Mouse (Mus musculus) gastrocnemius, postnatal 10 days (tissue): ENCODE measurements around the gene Ptk6. TPM values are rescaled to one million over a fixed set of nuclear protein-coding genes. Genes with fewer than 3 reads are reported as not detected.

Source experiments
- DNase-seq: peaks from one replicate; pipeline ENCODE4 v3.0.0; 2021; ENCODE audit warnings: mixed read lengths
- total RNA-seq, 2 experiments: library from RNA; stranded (reverse); gene quantifications; 2 replicates each; pipeline ENCODE4 v1.2.3; 2021

Ptk6 gene
- total RNA-seq, 2 experiments from 2014 or later, result not detected

GRCm38 (mm10) chr2:181159091-181159514 is 43.5 kb downstream of the Ptk6 start:
- DNase-seq, result peak; percentile 57

- DNase-seq, result no peak
Measured at GRCm38 (mm10) chr2:181158471-181158870, 44.1 kb downstream of the Ptk6 start.

GRCm38 (mm10) chr2:181157716-181158302 is 44.8 kb downstream of the Ptk6 start:
- no peak for DNase-seq

GRCm38 (mm10) chr2:181157180-181157579 is 45.4 kb downstream of the Ptk6 start:
- DNase-seq, result no peak

- peak; percentile 51 for DNase-seq
Measured at GRCm38 (mm10) chr2:181156248-181157121, 46.1 kb downstream of the Ptk6 start, which contains the start of gene Eef1a2. Gene Eef1a2 (minus strand): TSS chr2:181157014.

GRCm38 (mm10) chr2:181155801-181156200 is 46.8 kb downstream of the Ptk6 start:
- DNase-seq, result peak; percentile 48

GRCm38 (mm10) chr2:181154831-181155415 is 47.7 kb downstream of the Ptk6 start:
- no peak for DNase-seq

GRCm38 (mm10) chr2:181154361-181154760 is 48.2 kb downstream of the Ptk6 start:
- DNase-seq, result no peak

- DNase-seq, result no peak
Measured at GRCm38 (mm10) chr2:181153837-181154236, 48.8 kb downstream of the Ptk6 start.

- DNase-seq, result no peak
Measured at GRCm38 (mm10) chr2:181153131-181153530, 49.5 kb downstream of the Ptk6 start.

- DNase-seq, result no peak
Measured at GRCm38 (mm10) chr2:181152701-181153100, 49.9 kb downstream of the Ptk6 start.

GRCm38 (mm10) chr2:181150281-181150680 is 52.3 kb downstream of the Ptk6 start:
- no peak for DNase-seq

GRCm38 (mm10) chr2:181148318-181148955 is 54.2 kb downstream of the Ptk6 start:
- no peak for DNase-seq

GRCm38 (mm10) chr2:181147546-181148317 is 54.9 kb downstream of the Ptk6 start:
- DNase-seq, result no peak

GRCm38 (mm10) chr2:181146976-181147545 is 55.5 kb downstream of the Ptk6 start:
- DNase-seq, result no peak

- DNase-seq, result no peak
Measured at GRCm38 (mm10) chr2:181144675-181145074, 57.9 kb downstream of the Ptk6 start.

Other genes starting within 250 kb of the Ptk6 start
- 1 to 10 TPM; 1.4 to 2.2 TPM for gene Nkain4, start 248.1 kb downstream of the Ptk6 start, total RNA-seq
- gene Arfgap1, start 235.6 kb downstream of the Ptk6 start, total RNA-seq, result 10 to 100 TPM; 37.9 to 54.0 TPM
- 1 to 10 TPM; 6.1 to 7.6 TPM for gene Col20a1, start 216.3 kb downstream of the Ptk6 start, total RNA-seq
- 1 to 10 TPM; 2.6 to 2.8 TPM for gene Chrna4, start 159.2 kb downstream of the Ptk6 start, total RNA-seq
- gene Kcnq2, start 67.5 kb downstream of the Ptk6 start, total RNA-seq, result under 1 TPM; 0.23 to 0.47 TPM
- gene Eef1a2, start 45.8 kb downstream of the Ptk6 start, total RNA-seq, result 1,000 to 10,000 TPM; 1,498 to 1,682 TPM
- 10 to 100 TPM; 55.2 to 60.3 TPM for gene Ppdpf, start 15.5 kb downstream of the Ptk6 start, total RNA-seq
- under 1 TPM; 0.12 to 0.14 TPM for gene Srms, start 10.4 kb upstream of the Ptk6 start, total RNA-seq
- gene Fndc11, start 17.2 kb upstream of the Ptk6 start, total RNA-seq, result not detected
- gene Helz2, start 39.2 kb upstream of the Ptk6 start, total RNA-seq, result 1 to 10 TPM; 3.2 to 4.0 TPM
- gene Gmeb2, start 85.2 kb upstream of the Ptk6 start, total RNA-seq, result 10 to 100 TPM in 1 of 2 experiments, 1 to 10 TPM in 1; 9.1 to 11.0 TPM
- gene Stmn3, start 111.7 kb upstream of the Ptk6 start, total RNA-seq, result 1 to 10 TPM; 1.1 to 1.6 TPM
- 10 to 100 TPM; 21.1 to 23.0 TPM for gene Rtel1, start 117.0 kb upstream of the Ptk6 start, total RNA-seq
- gene Zgpat, start 162.1 kb upstream of the Ptk6 start, total RNA-seq, result 10 to 100 TPM; 13.1 to 18.3 TPM
- gene Arfrp1, start 162.6 kb upstream of the Ptk6 start, total RNA-seq, result 10 to 100 TPM; 25.2 to 30.8 TPM
- 1 to 10 TPM; 5.8 to 9.7 TPM for gene Lime1, start 177.3 kb upstream of the Ptk6 start, total RNA-seq